Mouse (Mus musculus) forelimb bud, embryonic 11.5 days (tissue): ENCODE data around the gene Mast4.

ENCODE experiments used
- DNase-seq: peaks from one replicate; pipeline ENCODE4 v3.0.0-alpha.2; 2012; ENCODE audit warnings: low read depth, low spot score

The Mast4 gene

GRCm38 (mm10) chr13:102865971-102866724, 468.1 kb downstream of the Mast4 start:
- no peak for DNase-seq

- DNase-seq = no peak
These were observed 468.8 kb downstream of the Mast4 start for GRCm38 (mm10) chr13:102865494-102865893.

GRCm38 (mm10) chr13:102864840-102865239, 469.5 kb downstream of the Mast4 start:
- no peak for DNase-seq

GRCm38 (mm10) chr13:102864079-102864478, 470.2 kb downstream of the Mast4 start:
- no peak for DNase-seq

- no peak for DNase-seq
These were observed 471.3 kb downstream of the Mast4 start for GRCm38 (mm10) chr13:102862981-102863380.

GRCm38 (mm10) chr13:102862397-102862796, 471.9 kb downstream of the Mast4 start:
- DNase-seq = no peak

- DNase-seq = no peak
These were observed 473.6 kb downstream of the Mast4 start for GRCm38 (mm10) chr13:102860733-102861132.

- no peak for DNase-seq
These were observed 474.2 kb downstream of the Mast4 start for GRCm38 (mm10) chr13:102860135-102860534.

GRCm38 (mm10) chr13:102857539-102857838, 476.8 kb downstream of the Mast4 start:
- no peak for DNase-seq

GRCm38 (mm10) chr13:102856821-102857538, 477.3 kb downstream of the Mast4 start:
- DNase-seq = no peak

- DNase-seq = no peak
These were observed 481.4 kb downstream of the Mast4 start for GRCm38 (mm10) chr13:102852865-102853264.

GRCm38 (mm10) chr13:102851253-102851652, 483.0 kb downstream of the Mast4 start:
- DNase-seq = no peak

GRCm38 (mm10) chr13:102850594-102850993, 483.7 kb downstream of the Mast4 start:
- no peak for DNase-seq

- no peak for DNase-seq
These were observed 485.2 kb downstream of the Mast4 start for GRCm38 (mm10) chr13:102849068-102849467.

- DNase-seq = no peak
These were observed 487.8 kb downstream of the Mast4 start for GRCm38 (mm10) chr13:102846473-102846872.

GRCm38 (mm10) chr13:102842715-102843114, 491.6 kb downstream of the Mast4 start:
- no peak for DNase-seq

GRCm38 (mm10) chr13:102842237-102842636, 492.1 kb downstream of the Mast4 start:
- DNase-seq = no peak

GRCm38 (mm10) chr13:102839741-102840482, 494.4 kb downstream of the Mast4 start:
- DNase-seq = no peak

- DNase-seq = no peak
These were observed 496.9 kb downstream of the Mast4 start for GRCm38 (mm10) chr13:102837427-102837826.

- no peak for DNase-seq
These were observed 499.0 kb downstream of the Mast4 start for GRCm38 (mm10) chr13:102835336-102835735.

GRCm38 (mm10) chr13:102818287-102818686, 516.0 kb downstream of the Mast4 start:
- no peak for DNase-seq

GRCm38 (mm10) chr13:102816689-102817088, 517.6 kb downstream of the Mast4 start:
- DNase-seq = no peak
